Mouse (Mus musculus): ENCODE measurements around the gene Socs2.

- TF ChIP-seq CTCF (IDR thresholded peaks at IDR 0.05; ENCODE audit: extremely low read depth, insufficient read depth, low read length) (no peak), POLR2A (IDR thresholded peaks at IDR 0.05; ENCODE audit: extremely low read depth, insufficient read depth, low read length) (no peak)
Measured at GRCm38 (mm10) chr10:95362326-95362725, 54.7 kb downstream of the Socs2 start.
